Mouse (Mus musculus) midbrain, embryonic 14.5 days (tissue): Measurements from ENCODE around the gene Htatsf1. TPM values are rescaled to one million over a fixed set of nuclear protein-coding genes. Genes with fewer than 3 reads are reported as not detected.

Experiments used
- ATAC-seq: fragments of 200-750 bp; cut with Nextera tagmentation; 2 replicates; pipeline ENCODE4 v1.8.0; 2017; ENCODE audit warnings: moderate number of reproducible peaks, moderate library complexity; ENCODE audit not compliant: low FRiP score, low TSS enrichment
- DNase-seq: peaks from one replicate; pipeline ENCODE4 v3.0.0-alpha.2; 2015
- H3K27ac ChIP-seq: fragments of 300-500 bp; sonication (generic); replicated peaks from 2 replicates; pipeline ENCODE4 v1.5.1; 2014; ENCODE audit warnings: mild to moderate bottlenecking, low read depth, low read length, moderate library complexity
- H3K27me3 ChIP-seq: fragments of 300-500 bp; sonication (generic); 2 replicates; pipeline ENCODE4 v1.6.1; 2014; ENCODE audit warnings: low read length, control low read depth, mixed read lengths; ENCODE audit not compliant: control insufficient read depth, insufficient read depth
- H3K36me3 ChIP-seq: fragments of 300-500 bp; sonication (generic); 2 replicates; pipeline ENCODE4 v1.6.1; 2014; ENCODE audit warnings: low read length, control low read depth; ENCODE audit not compliant: control insufficient read depth, insufficient read depth
- H3K4me1 ChIP-seq: fragments of 300-500 bp; sonication (generic); 2 replicates; pipeline ENCODE4 v1.6.1; 2014; ENCODE audit warnings: mild to moderate bottlenecking, antibody characterized with exemption, low read length, control low read depth; ENCODE audit not compliant: control insufficient read depth, insufficient read depth
- H3K4me2 ChIP-seq: fragments of 300-500 bp; sonication (generic); 2 replicates; pipeline ENCODE4 v1.6.1; 2014; ENCODE audit warnings: mild to moderate bottlenecking, low read length, moderate library complexity
- H3K4me3 ChIP-seq: fragments of 300-500 bp; sonication (generic); replicated peaks from 2 replicates; pipeline ENCODE4 v1.5.1; 2014; ENCODE audit warnings: low read depth, low read length
- H3K9ac ChIP-seq: fragments of 300-500 bp; sonication (generic); replicated peaks from 2 replicates; pipeline ENCODE4 v1.6.1; 2014; ENCODE audit warnings: mild to moderate bottlenecking, low read length, moderate library complexity
- H3K9me3 ChIP-seq: fragments of 300-500 bp; sonication (generic); 2 replicates; pipeline ENCODE4 v1.6.1; 2016; ENCODE audit warnings: low read length, control low read depth, mixed read lengths; ENCODE audit not compliant: control insufficient read depth
- WGBS: fragments of 180-500 bp; shearing (Covaris S2); extraction: QIAGEN DNeasy Blood & Tissue Kit; methylation state at CpG from one replicate; pipeline ENCODE4 v1.1.7; 2014; 5-methylcytosine and 5-hydroxymethylcytosine counted together
- polyA plus RNA-seq: library from polyadenylated mRNA; unstranded; fragments of >200 nt; fragmentation: Nextera tagmentation; extraction: Ambion mirVana; gene quantifications from 2 replicates; pipeline ENCODE4 v1.2.1, GENCODE M21; 2014

Htatsf1 gene
- polyA plus RNA-seq, 1 experiment from 2014 or later, result 89.3 TPM

DNA sequence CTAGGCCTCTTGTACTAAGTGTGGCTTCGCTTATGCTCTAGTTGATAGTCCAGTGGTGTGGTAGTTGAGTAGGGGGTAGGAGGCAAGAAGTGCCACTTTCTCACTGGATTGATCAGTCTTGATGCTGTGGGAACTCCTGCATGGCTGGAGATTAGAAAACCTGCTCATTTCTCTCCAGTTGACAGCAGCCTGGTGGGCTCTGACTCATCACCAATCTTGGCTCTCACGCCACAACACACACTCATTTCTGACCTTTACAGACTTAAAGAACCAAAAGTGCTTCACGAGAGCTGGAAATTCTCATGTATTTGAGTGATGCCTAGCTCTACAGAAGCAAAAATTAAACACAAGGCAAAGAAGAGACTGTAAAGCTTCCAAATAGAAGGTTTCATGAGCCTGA, 53.6 kb downstream of the Htatsf1 start:
- Histone ChIP-seq H3K27ac (no peak overlapping the region), H3K4me2 (no peak overlapping the region), H3K4me1 (no peaks in the 10 kb centered on the region), H3K9ac (no peak overlapping the region), H3K36me3 (no peaks in the 10 kb centered on the region), H3K27me3 (no peaks in the 10 kb centered on the region), H3K9me3 (no peaks in the 10 kb centered on the region), H3K4me3 (no peak overlapping the region)
- ATAC-seq (no peak), DNase-seq (no peak)
- 88% methylated on average over 3 of the region's 3 CpGs for WGBS

Other genes with a start within 250 kb of the Htatsf1 start
- gene Map7d3, start 231.3 kb upstream of the Htatsf1 start, polyA plus RNA-seq, result 0.22 and 0.66 TPM in 2 replicates
- 0.03 TPM in 1 of 2 replicates, not detected in the other for gene Adgrg4, start 183.4 kb upstream of the Htatsf1 start, polyA plus RNA-seq
- gene Brs3, start 10.5 kb upstream of the Htatsf1 start, polyA plus RNA-seq, result 0.08 TPM in 1 of 2 replicates, not detected in the other
- gene Vgll1, start 34.5 kb downstream of the Htatsf1 start, polyA plus RNA-seq, result not detected in 2 replicates
- not detected in 2 replicates for gene Cd40lg, start 158.6 kb downstream of the Htatsf1 start, polyA plus RNA-seq